Mouse (Mus musculus): ENCODE data around the gene Polr3b. TPM values are rescaled to one million over a fixed set of nuclear protein-coding genes. Genes with fewer than 3 reads are reported as not detected.

Polr3b gene
- polyA plus RNA-seq, 1 experiment from 2014 or later = 5.4 TPM

DNA sequence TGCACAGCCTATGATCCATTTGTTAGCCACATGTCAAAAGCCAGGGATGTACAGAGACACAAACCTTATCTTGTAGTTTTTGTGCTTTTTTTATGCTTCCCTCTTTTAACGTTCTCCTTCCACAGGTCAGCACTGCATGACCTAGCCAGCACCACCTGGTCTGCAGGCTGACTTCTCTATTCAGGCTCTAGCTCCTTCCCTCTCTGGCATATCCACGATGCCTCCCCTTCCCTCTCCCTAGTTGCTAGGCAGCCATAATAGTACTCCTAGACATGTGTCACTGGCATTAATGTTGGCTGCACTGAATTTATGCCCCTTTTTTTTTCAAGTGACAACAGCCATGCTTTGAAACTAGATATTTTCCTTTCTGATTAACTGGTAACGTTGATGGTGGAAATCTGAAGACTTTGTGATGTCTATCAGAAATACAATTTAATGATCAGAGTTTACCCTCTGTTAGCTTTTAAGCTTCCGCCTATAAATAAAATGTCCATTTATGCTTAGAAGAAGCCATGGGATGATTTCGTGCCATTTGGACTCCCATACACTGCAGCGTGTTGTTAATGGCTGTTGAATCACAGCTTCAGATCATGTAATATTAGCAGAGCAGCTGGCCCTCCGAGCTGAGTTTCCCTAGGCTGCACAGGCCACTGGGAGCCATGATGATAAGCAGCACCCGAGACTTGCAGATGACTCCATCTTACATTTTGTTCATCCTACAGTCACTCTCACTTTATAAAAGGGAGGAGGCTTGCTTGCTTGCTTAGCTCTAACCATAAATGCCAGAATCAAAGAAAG, 71.9 kb downstream of the Polr3b start:
- H3K27me3 ChIP-seq = no peaks in the 10 kb centered on the region
- H3K4me2 ChIP-seq = no peak overlapping the region
- no peak overlapping the region for H3K4me3 ChIP-seq (replicated peaks)
- H3K9me3 ChIP-seq (replicated peaks) = no peaks in the 10 kb centered on the region
- H3K4me1 ChIP-seq (replicated peaks) = no peaks in the 10 kb centered on the region; the same call in 1 of the 2 replicates
- WGBS (ENCODE audit: insufficient replicate concordance) = 72% methylated on average over 8 of the region's 8 CpGs
- no peak overlapping the region for H3K9ac ChIP-seq
- ATAC-seq (ENCODE audit: insufficient read depth) = no peak
- H3K27ac ChIP-seq (replicated peaks) = no peak overlapping the region
- peaks cover 30% of the 10 kb centered on the region for H3K36me3 ChIP-seq (replicated peaks)

DNA sequence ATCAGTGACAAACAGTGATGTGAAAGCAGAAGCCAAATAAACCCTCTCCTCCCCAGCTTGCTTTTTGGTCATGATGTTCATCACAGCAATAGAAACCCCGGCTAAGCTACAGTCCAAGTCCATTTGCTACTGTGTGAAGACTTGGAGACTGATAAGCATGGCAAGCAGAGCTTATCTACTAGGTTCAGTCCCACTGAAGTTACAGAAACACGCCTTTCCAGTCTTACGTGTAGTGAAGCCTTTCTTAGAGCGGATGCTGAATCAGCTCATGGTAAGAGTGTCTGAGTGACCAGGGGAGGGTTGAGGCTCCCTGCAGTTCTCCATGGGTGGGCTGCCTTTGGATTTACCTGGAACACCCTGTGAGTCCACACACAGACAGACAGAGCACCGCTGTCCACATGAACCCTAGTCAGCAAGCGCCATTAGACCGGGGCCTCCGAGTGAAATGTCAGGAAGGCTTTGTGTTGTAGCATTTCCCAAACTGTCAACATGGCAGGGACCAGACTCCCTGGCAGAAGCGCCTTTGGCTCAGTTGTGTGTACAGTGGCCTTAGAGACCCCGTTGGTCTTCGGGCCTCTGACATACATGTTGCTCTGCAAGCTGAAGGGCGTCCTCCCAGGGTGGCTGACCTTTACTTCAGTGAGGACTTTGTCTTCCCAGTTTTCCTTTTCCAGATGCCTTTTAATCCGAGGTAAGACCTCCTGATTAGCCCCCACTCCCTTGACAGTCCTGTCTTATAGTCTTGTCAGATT, 78.3 kb downstream of the Polr3b start:
- H3K4me1 ChIP-seq (replicated peaks) = peaks cover 35% of the 10 kb centered on the region
- no peaks in the 10 kb centered on the region for H3K27me3 ChIP-seq
- no peaks in the 10 kb centered on the region for H3K9me3 ChIP-seq (replicated peaks)
- peak overlapping the region; percentile 33 for H3K4me3 ChIP-seq (replicated peaks)
- ATAC-seq (ENCODE audit: insufficient read depth) = peak; percentile 93
- H3K27ac ChIP-seq (replicated peaks) = peak overlapping the region; percentile 93
- peaks cover 48% of the 10 kb centered on the region for H3K36me3 ChIP-seq (replicated peaks)
- peak overlapping the region; percentile 59 for H3K4me2 ChIP-seq
- peak overlapping the region; percentile 52 for H3K9ac ChIP-seq
- WGBS (ENCODE audit: insufficient replicate concordance) = 63% methylated on average over 13 of the region's 13 CpGs

DNA sequence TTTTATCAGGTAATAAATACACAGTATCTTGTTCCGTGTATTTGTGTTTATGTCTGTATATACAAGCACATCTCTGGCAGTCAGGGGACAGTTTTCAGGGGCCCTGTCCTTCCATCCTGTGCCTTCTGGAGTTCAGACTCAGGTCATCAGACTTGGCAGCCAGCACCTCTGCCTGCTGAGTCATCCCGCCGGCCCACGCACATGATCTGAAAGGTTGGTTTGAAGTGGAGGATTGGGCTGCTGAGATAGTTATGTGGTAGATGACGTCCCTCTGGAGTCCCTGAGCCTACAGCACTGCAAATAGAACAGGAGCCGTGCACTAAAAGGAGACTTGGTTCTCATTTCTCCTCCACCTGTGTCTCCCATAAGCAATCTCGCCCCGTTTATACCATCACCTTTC, 79.0 kb downstream of the Polr3b start:
- ATAC-seq (ENCODE audit: insufficient read depth) = peak; percentile 70
- Histone ChIP-seq H3K4me2 (peak overlapping the region; percentile 59), H3K27ac (replicated peaks) (peak overlapping the region; percentile 93)

DNA sequence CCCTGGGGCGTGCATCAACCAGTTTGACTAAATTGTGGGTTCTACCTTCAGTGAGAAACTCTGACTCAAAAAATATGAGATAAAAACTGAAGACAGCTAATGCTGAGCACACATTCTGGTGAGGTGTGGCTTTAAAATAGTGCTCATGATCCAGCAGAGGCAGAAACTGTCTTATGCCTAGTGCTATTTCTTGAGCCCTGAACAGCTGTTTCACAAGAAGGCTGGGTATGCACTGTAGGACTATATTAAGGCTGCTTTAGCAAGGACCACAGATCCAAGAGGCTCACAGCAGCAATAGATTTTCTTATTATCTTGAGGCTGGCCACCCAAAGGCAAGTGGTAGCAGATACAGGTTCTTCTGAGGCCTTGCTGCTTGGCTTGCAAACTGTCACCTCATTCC, 80.0 kb downstream of the Polr3b start:
- H3K9ac ChIP-seq = no peak overlapping the region
- peak overlapping the region; percentile 93; the same call in 1 of the 2 replicates for H3K27ac ChIP-seq (replicated peaks)
- 74% methylated on average over 1 of the region's 1 CpGs for WGBS (ENCODE audit: insufficient replicate concordance)

More for the DNA sequence above, 79.0 kb downstream of the Polr3b start:
- no peak overlapping the region; the same call in 1 of the 2 replicates for H3K9ac ChIP-seq
- H3K27me3 ChIP-seq = no peaks in the 10 kb centered on the region
- H3K9me3 ChIP-seq (replicated peaks) = no peaks in the 10 kb centered on the region
- peaks cover 45% of the 10 kb centered on the region for H3K36me3 ChIP-seq (replicated peaks)
- WGBS (ENCODE audit: insufficient replicate concordance) = 55% methylated on average over 8 of the region's 8 CpGs
- peaks cover 35% of the 10 kb centered on the region for H3K4me1 ChIP-seq (replicated peaks)
- H3K4me3 ChIP-seq (replicated peaks) = no peak overlapping the region

DNA sequence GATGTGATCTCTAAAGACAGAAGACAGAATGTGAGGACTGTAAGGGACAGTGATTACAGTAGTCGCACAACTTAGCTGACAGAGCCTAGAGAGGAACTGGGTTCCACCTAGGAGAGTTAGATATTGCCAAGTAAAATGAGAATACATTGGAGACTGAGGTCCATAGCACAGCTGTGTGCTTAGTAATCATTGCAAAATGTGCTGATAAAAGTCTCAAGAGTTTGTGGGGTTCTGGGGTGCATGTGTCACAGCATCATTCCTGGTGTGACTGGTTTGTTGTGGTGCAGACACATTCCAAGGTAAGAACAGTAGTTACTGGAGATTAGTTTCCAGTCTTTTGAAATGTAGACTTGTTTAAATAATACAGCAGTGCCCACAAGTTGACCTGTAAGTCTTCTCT, 82.5 kb downstream of the Polr3b start:
- H3K9ac ChIP-seq = no peak overlapping the region
- H3K4me2 ChIP-seq = no peak overlapping the region
- 86% methylated on average over 1 of the region's 1 CpGs for WGBS (ENCODE audit: insufficient replicate concordance)
- peaks cover 30% of the 10 kb centered on the region for H3K4me1 ChIP-seq (replicated peaks)
- H3K27me3 ChIP-seq = no peaks in the 10 kb centered on the region
- ATAC-seq (ENCODE audit: insufficient read depth) = no peak
- no peaks in the 10 kb centered on the region for H3K9me3 ChIP-seq (replicated peaks)
- H3K4me3 ChIP-seq (replicated peaks) = no peak overlapping the region
- peaks cover 19% of the 10 kb centered on the region for H3K36me3 ChIP-seq (replicated peaks)
- no peak overlapping the region for H3K27ac ChIP-seq (replicated peaks)

More for the DNA sequence above, 80.0 kb downstream of the Polr3b start:
- Histone ChIP-seq H3K4me2 (no peak overlapping the region), H3K36me3 (replicated peaks) (peaks cover 36% of the 10 kb centered on the region), H3K9me3 (replicated peaks) (no peaks in the 10 kb centered on the region), H3K27me3 (no peaks in the 10 kb centered on the region), H3K4me3 (replicated peaks) (no peak overlapping the region), H3K4me1 (replicated peaks) (peaks cover 35% of the 10 kb centered on the region)
- ATAC-seq (ENCODE audit: insufficient read depth) = no peak

DNA sequence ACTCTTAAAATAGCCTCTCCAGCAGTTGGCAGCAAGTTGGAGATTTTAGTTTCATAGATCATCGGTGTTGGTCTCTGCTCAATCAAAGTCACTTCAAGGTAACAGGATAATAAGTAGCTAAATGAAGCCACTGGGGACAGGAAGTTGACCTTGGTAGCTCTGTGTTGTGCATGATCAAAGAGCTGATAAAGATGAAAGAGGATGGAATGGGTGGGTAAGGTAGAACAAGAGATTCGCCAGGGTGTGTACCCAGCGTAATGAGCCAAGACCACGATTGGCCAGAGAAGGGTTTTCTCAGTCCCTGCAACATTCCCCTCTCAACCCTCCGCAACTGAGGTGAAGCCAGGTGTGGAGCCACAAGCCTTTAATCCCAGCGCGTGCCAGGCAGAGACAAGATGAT, 83.1 kb downstream of the Polr3b start:
- WGBS (ENCODE audit: insufficient replicate concordance) = 80% methylated on average over 7 of the region's 7 CpGs
- no peaks in the 10 kb centered on the region for H3K27me3 ChIP-seq
- no peaks in the 10 kb centered on the region for H3K9me3 ChIP-seq (replicated peaks)
- H3K4me1 ChIP-seq (replicated peaks) = peaks cover 23% of the 10 kb centered on the region
- no peak for ATAC-seq (ENCODE audit: insufficient read depth)
- H3K4me3 ChIP-seq (replicated peaks) = no peak overlapping the region
- no peak overlapping the region for H3K4me2 ChIP-seq
- H3K9ac ChIP-seq = no peak overlapping the region
- peaks cover 16% of the 10 kb centered on the region for H3K36me3 ChIP-seq (replicated peaks)
- no peak overlapping the region for H3K27ac ChIP-seq (replicated peaks)

DNA sequence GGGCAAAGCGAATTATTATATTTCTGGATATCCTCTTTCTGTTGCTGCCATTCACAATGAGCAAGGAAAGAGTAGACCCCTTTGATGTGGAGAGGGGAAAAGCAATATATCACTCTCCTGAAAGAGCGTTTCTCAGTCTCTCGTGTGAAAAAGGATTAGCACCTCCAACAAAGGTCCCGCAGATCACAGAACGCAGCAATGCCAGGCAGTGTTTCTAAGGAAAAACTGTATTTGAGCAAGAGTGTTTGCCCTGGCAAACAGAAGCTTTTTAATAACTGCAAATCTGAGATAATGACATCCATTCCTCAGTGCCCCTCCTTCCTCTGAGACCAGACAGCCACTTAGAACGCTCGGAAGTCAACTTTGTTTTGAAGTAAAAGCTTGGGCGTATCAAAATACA, 84.5 kb downstream of the Polr3b start:
- Histone ChIP-seq H3K4me1 (replicated peaks) (peaks cover 10% of the 10 kb centered on the region), H3K9ac (no peak overlapping the region)
- WGBS (ENCODE audit: insufficient replicate concordance) = 81% methylated on average over 8 of the region's 8 CpGs

DNA sequence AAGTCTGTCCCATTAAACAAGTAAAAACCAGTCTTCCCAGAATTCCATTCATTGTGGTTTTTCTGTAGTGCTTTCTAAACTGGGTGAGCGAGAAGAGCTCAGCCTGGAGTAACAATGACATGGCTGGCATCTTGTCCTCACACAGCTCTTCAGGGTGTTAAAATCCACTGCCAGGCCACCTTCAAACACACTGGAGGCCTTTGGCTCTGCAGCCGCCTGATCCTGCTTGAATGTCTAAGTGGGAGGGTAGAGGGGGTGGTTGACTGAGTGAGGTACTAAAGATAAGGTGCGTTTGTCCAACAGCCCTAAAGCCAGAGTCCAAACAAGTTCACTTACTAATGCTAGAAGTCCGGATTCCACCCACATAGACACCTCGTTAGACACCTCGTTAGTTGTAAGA, 85.1 kb downstream of the Polr3b start:
- H3K27ac ChIP-seq (replicated peaks) = 0 out of 2 replicates have a peak overlapping the region, but pooled peaks have one; percentile 17
- peak; percentile 54 for ATAC-seq (ENCODE audit: insufficient read depth)
- no peak overlapping the region for H3K9ac ChIP-seq

More for the DNA sequence above, 84.5 kb downstream of the Polr3b start:
- no peak for ATAC-seq (ENCODE audit: insufficient read depth)
- Histone ChIP-seq H3K27ac (replicated peaks) (no peak overlapping the region), H3K4me3 (replicated peaks) (no peak overlapping the region), H3K27me3 (no peaks in the 10 kb centered on the region), H3K36me3 (replicated peaks) (peaks cover 16% of the 10 kb centered on the region), H3K4me2 (no peak overlapping the region), H3K9me3 (replicated peaks) (no peaks in the 10 kb centered on the region)

DNA sequence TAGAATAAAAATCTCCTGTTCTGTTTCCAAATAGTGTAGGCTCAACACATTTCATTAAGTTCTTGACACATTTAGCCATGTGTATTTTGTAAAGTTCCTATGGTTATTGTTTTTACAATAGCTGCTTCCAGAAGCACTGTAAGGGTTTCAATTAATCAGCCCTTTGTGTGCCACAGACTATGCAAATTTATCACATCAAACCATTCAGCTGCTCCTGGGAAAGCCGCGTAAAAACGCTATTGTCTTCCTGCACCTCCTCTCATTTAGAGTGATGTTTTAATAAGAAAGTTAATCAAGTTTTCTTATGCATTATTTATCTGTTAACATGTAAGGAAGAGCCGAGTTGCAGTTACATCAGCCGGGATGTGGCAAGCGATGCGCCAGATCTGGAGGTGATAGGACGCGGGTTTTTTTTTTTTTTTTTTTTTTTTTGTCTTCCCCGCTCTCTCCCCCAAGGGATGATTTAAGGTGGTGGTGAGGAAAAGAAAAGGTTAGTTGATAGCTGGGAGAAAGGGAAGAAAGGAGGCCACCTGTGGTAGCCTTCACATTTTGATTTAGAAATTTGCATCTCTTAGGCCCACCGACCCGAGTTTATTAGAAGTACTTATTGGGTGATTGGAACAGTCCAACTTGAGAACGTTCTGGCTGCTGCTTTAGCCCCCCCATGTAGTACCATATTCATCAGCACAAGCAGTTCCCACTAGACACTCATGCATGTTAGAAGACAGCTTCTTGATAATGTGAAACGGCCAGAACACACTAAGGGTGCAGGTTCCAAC, 85.8 kb downstream of the Polr3b start:
- no peaks in the 10 kb centered on the region for H3K9me3 ChIP-seq (replicated peaks)
- no peaks in the 10 kb centered on the region for H3K27me3 ChIP-seq
- no peak overlapping the region for H3K27ac ChIP-seq (replicated peaks)
- peaks cover 6% of the 10 kb centered on the region for H3K36me3 ChIP-seq (replicated peaks)
- WGBS (ENCODE audit: insufficient replicate concordance) = 69% methylated on average over 14 of the region's 14 CpGs
- H3K4me2 ChIP-seq = no peak overlapping the region
- no peak overlapping the region for H3K9ac ChIP-seq
- no peaks in the 10 kb centered on the region; the same call in 1 of the 2 replicates for H3K4me1 ChIP-seq (replicated peaks)
- ATAC-seq (ENCODE audit: insufficient read depth) = no peak
- H3K4me3 ChIP-seq (replicated peaks) = no peak overlapping the region

More for the DNA sequence above, 85.1 kb downstream of the Polr3b start:
- WGBS (ENCODE audit: insufficient replicate concordance) = 47% methylated on average over 6 of the region's 6 CpGs
- no peaks in the 10 kb centered on the region for H3K27me3 ChIP-seq
- H3K9me3 ChIP-seq (replicated peaks) = no peaks in the 10 kb centered on the region
- H3K4me1 ChIP-seq (replicated peaks) = peaks cover 3% of the 10 kb centered on the region; the same call in 1 of the 2 replicates
- peaks cover 9% of the 10 kb centered on the region for H3K36me3 ChIP-seq (replicated peaks)
- no peak overlapping the region for H3K4me3 ChIP-seq (replicated peaks)
- no peak overlapping the region for H3K4me2 ChIP-seq

DNA sequence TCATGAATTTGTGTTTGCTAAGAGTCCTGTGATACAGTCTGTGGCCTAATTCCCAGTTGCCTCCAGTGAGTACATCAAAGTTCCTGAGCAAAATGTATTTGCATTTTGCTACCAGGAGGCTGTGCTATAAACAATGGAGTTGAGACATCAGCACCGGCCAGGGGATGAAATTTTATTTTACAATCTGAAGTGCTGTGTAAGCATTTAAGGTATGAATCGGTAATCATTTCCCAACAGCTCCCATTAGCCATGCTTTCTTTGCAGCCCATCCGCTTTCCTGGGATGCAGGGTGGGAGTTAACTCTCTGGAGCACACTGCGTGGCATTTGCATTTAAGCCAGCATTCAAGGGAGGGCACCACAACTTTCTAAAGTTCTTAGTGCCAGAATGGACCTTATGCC, 88.1 kb downstream of the Polr3b start:
- H3K9me3 ChIP-seq (replicated peaks) = no peaks in the 10 kb centered on the region
- WGBS (ENCODE audit: insufficient replicate concordance) = 70% methylated on average over 4 of the region's 4 CpGs
- H3K4me2 ChIP-seq = no peak overlapping the region
- no peak for ATAC-seq (ENCODE audit: insufficient read depth)
- no peak overlapping the region for H3K4me3 ChIP-seq (replicated peaks)
- no peak overlapping the region for H3K9ac ChIP-seq
- no peak overlapping the region for H3K27ac ChIP-seq (replicated peaks)
- H3K36me3 ChIP-seq (replicated peaks) = peaks cover 18% of the 10 kb centered on the region
- H3K4me1 ChIP-seq (replicated peaks) = no peaks in the 10 kb centered on the region; the same call in 1 of the 2 replicates
- no peaks in the 10 kb centered on the region for H3K27me3 ChIP-seq

All from liver, embryonic 15.5 days (tissue).